Mouse (Mus musculus): ENCODE data around the gene Mesp1. TPM values are rescaled to one million over a fixed set of nuclear protein-coding genes. Genes with fewer than 3 reads are reported as not detected.

The Mesp1 gene
- polyA plus RNA-seq, 1 experiment from 2014 or later, result not detected

- Histone ChIP-seq H3K4me1 (ENCODE audit: control insufficient read depth, insufficient read depth, low read length) (no peaks in the 10 kb centered on the region), H3K4me3 (ENCODE audit: low read depth, low read length) (no peak overlapping the region), H3K4me2 (no peak overlapping the region), H3K27ac (ENCODE audit: low read depth, low read length) (no peak overlapping the region), H3K9ac (ENCODE audit: low read length) (no peak overlapping the region), H3K27me3 (ENCODE audit: control insufficient read depth, insufficient read depth, low read length) (no peaks in the 10 kb centered on the region), H3K9me3 (ENCODE audit: control insufficient read depth, low read length) (no peaks in the 10 kb centered on the region), H3K36me3 (ENCODE audit: control insufficient read depth, insufficient read depth, low read length) (no peaks in the 10 kb centered on the region)
- 54% methylated on average over 11 of the region's 11 CpGs for WGBS
- ATAC-seq (ENCODE audit: low FRiP score), result no peak
- DNase-seq (ENCODE audit: low spot score, missing footprints), result no peak
Measured at GRCm38 (mm10) chr7:79819996-79820395, 26.4 kb upstream of the Mesp1 start.

DNA sequence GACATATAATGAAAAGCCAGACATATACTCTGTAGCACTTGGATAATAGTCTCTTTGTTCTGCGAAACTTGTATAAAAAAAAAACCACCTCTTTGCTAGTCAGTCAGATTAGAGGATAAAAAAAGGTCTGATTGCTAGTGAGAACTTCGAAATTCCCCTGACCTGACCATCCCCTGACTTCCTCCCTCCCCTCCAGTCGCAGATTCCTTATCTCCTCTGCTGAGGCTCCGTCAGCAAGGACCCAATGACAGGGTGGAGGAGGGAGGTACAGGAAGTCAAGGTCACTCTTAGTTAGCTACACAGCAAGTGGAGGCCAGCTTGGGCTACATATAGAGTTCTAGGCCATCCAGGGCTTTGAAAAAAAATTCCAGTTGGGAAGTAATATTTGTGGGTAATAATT, 25.9 kb upstream of the Mesp1 start:
- Histone ChIP-seq H3K9ac (ENCODE audit: low read length) (no peak overlapping the region), H3K27ac (ENCODE audit: low read depth, low read length) (no peak overlapping the region), H3K4me1 (ENCODE audit: control insufficient read depth, insufficient read depth, low read length) (no peaks in the 10 kb centered on the region), H3K4me3 (ENCODE audit: low read depth, low read length) (no peak overlapping the region), H3K36me3 (ENCODE audit: control insufficient read depth, insufficient read depth, low read length) (no peaks in the 10 kb centered on the region), H3K4me2 (no peak overlapping the region), H3K27me3 (ENCODE audit: control insufficient read depth, insufficient read depth, low read length) (no peaks in the 10 kb centered on the region), H3K9me3 (ENCODE audit: control insufficient read depth, low read length) (no peaks in the 10 kb centered on the region)
- DNase-seq (ENCODE audit: low spot score, missing footprints) (no peak), ATAC-seq (ENCODE audit: low FRiP score) (no peak)
- WGBS, result 51% methylated on average over 4 of the region's 4 CpGs

DNA sequence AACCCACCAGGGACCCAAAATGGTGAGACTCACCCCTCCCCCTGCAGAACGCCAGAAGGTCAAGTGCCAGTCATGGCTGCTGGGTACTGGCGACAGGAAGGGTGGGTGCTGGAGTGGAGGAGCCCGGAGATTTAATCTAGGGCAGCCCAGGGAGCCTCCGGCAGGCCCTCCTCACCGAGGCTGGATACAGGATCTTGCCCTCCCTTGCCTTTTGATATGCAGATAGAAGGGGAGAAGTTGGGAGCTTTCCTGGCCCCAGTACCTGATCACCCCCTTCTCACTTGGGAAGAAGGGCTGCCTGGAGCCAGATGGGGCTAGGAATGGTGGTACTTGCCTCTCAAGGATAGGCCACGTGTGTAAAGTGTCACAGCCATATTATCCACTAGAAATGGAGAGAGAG, 24.7 kb upstream of the Mesp1 start:
- Histone ChIP-seq H3K4me3 (ENCODE audit: low read depth, low read length) (no peak overlapping the region), H3K36me3 (ENCODE audit: control insufficient read depth, insufficient read depth, low read length) (no peaks in the 10 kb centered on the region), H3K9me3 (ENCODE audit: control insufficient read depth, low read length) (no peaks in the 10 kb centered on the region), H3K4me2 (no peak overlapping the region), H3K4me1 (ENCODE audit: control insufficient read depth, insufficient read depth, low read length) (no peaks in the 10 kb centered on the region), H3K27me3 (ENCODE audit: control insufficient read depth, insufficient read depth, low read length) (no peaks in the 10 kb centered on the region), H3K27ac (ENCODE audit: low read depth, low read length) (no peak overlapping the region), H3K9ac (ENCODE audit: low read length) (no peak overlapping the region)
- DNase-seq (ENCODE audit: low spot score, missing footprints), result no peak
- 1% methylated on average over 6 of the region's 6 CpGs for WGBS
- no peak for ATAC-seq (ENCODE audit: low FRiP score)

GRCm38 (mm10) chr7:79813409-79813808, 19.8 kb upstream of the Mesp1 start:
- Histone ChIP-seq H3K9ac (ENCODE audit: low read length) (no peak overlapping the region), H3K27me3 (ENCODE audit: control insufficient read depth, insufficient read depth, low read length) (peaks cover 14% of the 10 kb centered on the region), H3K4me2 (no peak overlapping the region), H3K4me3 (ENCODE audit: low read depth, low read length) (no peak overlapping the region), H3K36me3 (ENCODE audit: control insufficient read depth, insufficient read depth, low read length) (no peaks in the 10 kb centered on the region), H3K27ac (ENCODE audit: low read depth, low read length) (no peak overlapping the region), H3K4me1 (ENCODE audit: control insufficient read depth, insufficient read depth, low read length) (peaks cover 2% of the 10 kb centered on the region; the same call in 1 of the 2 replicates), H3K9me3 (ENCODE audit: control insufficient read depth, low read length) (no peaks in the 10 kb centered on the region)
- ATAC-seq (ENCODE audit: low FRiP score), result no peak
- no peak for DNase-seq (ENCODE audit: low spot score, missing footprints)
- WGBS, result 87% methylated on average over 1 of the region's 1 CpGs

- WGBS, result 22% methylated on average over 71 of the region's 71 CpGs
- peaks cover 2% of the 10 kb centered on the region; the same call in 1 of the 2 replicates for H3K4me1 ChIP-seq (ENCODE audit: control insufficient read depth, insufficient read depth, low read length)
Measured at GRCm38 (mm10) chr7:79810611-79811506, 17.3 kb upstream of the Mesp1 start, which contains the start of gene Mesp2. TSS of gene Mesp2 (plus strand) at chr7:79810727.

GRCm38 (mm10) chr7:79808561-79808960, 15.0 kb upstream of the Mesp1 start:
- peaks cover 14% of the 10 kb centered on the region for H3K27me3 ChIP-seq (ENCODE audit: control insufficient read depth, insufficient read depth, low read length)
- no peak overlapping the region for H3K4me2 ChIP-seq
- peaks cover 2% of the 10 kb centered on the region; the same call in 1 of the 2 replicates for H3K4me1 ChIP-seq (ENCODE audit: control insufficient read depth, insufficient read depth, low read length)
- ATAC-seq (ENCODE audit: low FRiP score) (no peak), DNase-seq (ENCODE audit: low spot score, missing footprints) (no peak)
- H3K4me3 ChIP-seq (ENCODE audit: low read depth, low read length), result no peak overlapping the region
- no peak overlapping the region for H3K9ac ChIP-seq (ENCODE audit: low read length)
- H3K27ac ChIP-seq (ENCODE audit: low read depth, low read length), result no peak overlapping the region
- no peaks in the 10 kb centered on the region for H3K9me3 ChIP-seq (ENCODE audit: control insufficient read depth, low read length)
- 85% methylated on average over 7 of the region's 7 CpGs for WGBS
- H3K36me3 ChIP-seq (ENCODE audit: control insufficient read depth, insufficient read depth, low read length), result no peaks in the 10 kb centered on the region

More at GRCm38 (mm10) chr7:79810611-79811506, 17.3 kb upstream of the Mesp1 start, which contains the start of gene Mesp2:
- Histone ChIP-seq H3K36me3 (ENCODE audit: control insufficient read depth, insufficient read depth, low read length) (no peaks in the 10 kb centered on the region), H3K27ac (ENCODE audit: low read depth, low read length) (no peak within 1 kb of the TSS), H3K9me3 (ENCODE audit: control insufficient read depth, low read length) (no peaks in the 10 kb centered on the region), H3K4me3 (ENCODE audit: low read depth, low read length) (peak within 1 kb of the TSS; percentile 24), H3K27me3 (ENCODE audit: control insufficient read depth, insufficient read depth, low read length) (peaks cover 14% of the 10 kb centered on the region), H3K9ac (ENCODE audit: low read length) (peak within 1 kb of the TSS; percentile 57), H3K4me2 (peak within 1 kb of the TSS; percentile 50)
- peak; percentile 98 for DNase-seq (ENCODE audit: low spot score, missing footprints)
- ATAC-seq (ENCODE audit: low FRiP score), result peak; percentile 77

- Histone ChIP-seq H3K36me3 (ENCODE audit: control insufficient read depth, insufficient read depth, low read length) (no peaks in the 10 kb centered on the region), H3K27me3 (ENCODE audit: control insufficient read depth, insufficient read depth, low read length) (no peaks in the 10 kb centered on the region), H3K9me3 (ENCODE audit: control insufficient read depth, low read length) (no peaks in the 10 kb centered on the region), H3K4me2 (no peak overlapping the region), H3K27ac (ENCODE audit: low read depth, low read length) (no peak overlapping the region), H3K4me3 (ENCODE audit: low read depth, low read length) (no peak overlapping the region), H3K9ac (ENCODE audit: low read length) (no peak overlapping the region), H3K4me1 (ENCODE audit: control insufficient read depth, insufficient read depth, low read length) (no peaks in the 10 kb centered on the region)
- DNase-seq (ENCODE audit: low spot score, missing footprints) (peak; percentile 26), ATAC-seq (ENCODE audit: low FRiP score) (no peak)
- 78% methylated on average over 2 of the region's 2 CpGs for WGBS
Measured at GRCm38 (mm10) chr7:79803887-79804286, 10.3 kb upstream of the Mesp1 start.

DNA sequence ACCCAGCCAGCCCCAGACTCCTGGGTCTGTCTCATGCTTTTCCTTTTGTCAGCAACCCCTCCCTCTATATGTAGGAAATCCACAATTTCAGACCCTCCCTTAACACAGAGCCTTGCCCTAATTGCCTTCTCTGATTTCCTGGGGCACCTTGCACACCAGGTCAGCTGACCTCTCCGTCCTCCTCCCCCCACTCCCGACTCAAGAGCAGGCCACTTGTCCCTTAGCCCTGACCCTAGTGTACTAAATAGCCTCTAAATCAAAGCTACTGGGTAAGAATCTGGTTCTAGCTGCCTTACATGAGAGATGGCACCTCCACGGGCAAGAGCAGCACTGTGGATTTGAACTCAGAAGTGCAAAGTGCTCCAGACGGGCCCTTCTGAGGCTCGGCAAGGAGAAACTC, 8.4 kb upstream of the Mesp1 start:
- H3K27ac ChIP-seq (ENCODE audit: low read depth, low read length), result no peak overlapping the region
- WGBS, result 73% methylated on average over 5 of the region's 5 CpGs
- DNase-seq (ENCODE audit: low spot score, missing footprints), result no peak
- peaks cover 2% of the 10 kb centered on the region; the same call in 1 of the 2 replicates for H3K4me1 ChIP-seq (ENCODE audit: control insufficient read depth, insufficient read depth, low read length)
- no peaks in the 10 kb centered on the region for H3K27me3 ChIP-seq (ENCODE audit: control insufficient read depth, insufficient read depth, low read length)
- ATAC-seq (ENCODE audit: low FRiP score), result no peak
- H3K36me3 ChIP-seq (ENCODE audit: control insufficient read depth, insufficient read depth, low read length), result no peaks in the 10 kb centered on the region
- H3K4me3 ChIP-seq (ENCODE audit: low read depth, low read length), result no peak overlapping the region
- no peaks in the 10 kb centered on the region for H3K9me3 ChIP-seq (ENCODE audit: control insufficient read depth, low read length)
- no peak overlapping the region for H3K4me2 ChIP-seq
- no peak overlapping the region for H3K9ac ChIP-seq (ENCODE audit: low read length)

DNA sequence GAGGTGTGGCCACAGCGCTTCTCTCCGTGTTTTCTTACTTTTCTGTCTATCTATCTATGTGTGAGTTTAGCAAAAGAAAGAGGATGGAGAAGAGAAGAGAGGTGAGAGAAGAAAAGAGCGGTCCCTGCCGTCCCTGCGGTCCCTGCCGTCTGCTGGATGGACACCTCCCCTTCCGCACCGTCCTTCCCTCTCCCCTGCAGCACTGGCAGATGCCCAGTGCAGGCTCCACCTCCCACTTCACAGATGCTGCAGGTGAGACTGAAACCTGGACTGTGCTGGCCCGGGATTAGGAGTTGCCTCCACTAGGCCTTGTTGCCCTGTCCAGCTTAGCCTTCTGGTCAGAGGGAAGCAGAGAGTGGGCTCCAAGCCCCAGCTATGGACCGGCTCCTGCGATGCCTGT, 7.8 kb upstream of the Mesp1 start:
- no peak overlapping the region for H3K9ac ChIP-seq (ENCODE audit: low read length)
- ATAC-seq (ENCODE audit: low FRiP score), result no peak

More for the DNA sequence above, 7.8 kb upstream of the Mesp1 start:
- no peak for DNase-seq (ENCODE audit: low spot score, missing footprints)
- Histone ChIP-seq H3K9me3 (ENCODE audit: control insufficient read depth, low read length) (no peaks in the 10 kb centered on the region), H3K4me3 (ENCODE audit: low read depth, low read length) (no peak overlapping the region), H3K4me1 (ENCODE audit: control insufficient read depth, insufficient read depth, low read length) (peaks cover 2% of the 10 kb centered on the region; the same call in 1 of the 2 replicates), H3K36me3 (ENCODE audit: control insufficient read depth, insufficient read depth, low read length) (no peaks in the 10 kb centered on the region), H3K27me3 (ENCODE audit: control insufficient read depth, insufficient read depth, low read length) (no peaks in the 10 kb centered on the region), H3K27ac (ENCODE audit: low read depth, low read length) (no peak overlapping the region), H3K4me2 (no peak overlapping the region)
- 78% methylated on average over 11 of the region's 11 CpGs for whole genome bisulfite sequencing

All from midbrain, embryonic 11.5 days (tissue).